Mouse (Mus musculus): ENCODE measurements around the gene Sh3bp5.

Gene Sh3bp5

DNA sequence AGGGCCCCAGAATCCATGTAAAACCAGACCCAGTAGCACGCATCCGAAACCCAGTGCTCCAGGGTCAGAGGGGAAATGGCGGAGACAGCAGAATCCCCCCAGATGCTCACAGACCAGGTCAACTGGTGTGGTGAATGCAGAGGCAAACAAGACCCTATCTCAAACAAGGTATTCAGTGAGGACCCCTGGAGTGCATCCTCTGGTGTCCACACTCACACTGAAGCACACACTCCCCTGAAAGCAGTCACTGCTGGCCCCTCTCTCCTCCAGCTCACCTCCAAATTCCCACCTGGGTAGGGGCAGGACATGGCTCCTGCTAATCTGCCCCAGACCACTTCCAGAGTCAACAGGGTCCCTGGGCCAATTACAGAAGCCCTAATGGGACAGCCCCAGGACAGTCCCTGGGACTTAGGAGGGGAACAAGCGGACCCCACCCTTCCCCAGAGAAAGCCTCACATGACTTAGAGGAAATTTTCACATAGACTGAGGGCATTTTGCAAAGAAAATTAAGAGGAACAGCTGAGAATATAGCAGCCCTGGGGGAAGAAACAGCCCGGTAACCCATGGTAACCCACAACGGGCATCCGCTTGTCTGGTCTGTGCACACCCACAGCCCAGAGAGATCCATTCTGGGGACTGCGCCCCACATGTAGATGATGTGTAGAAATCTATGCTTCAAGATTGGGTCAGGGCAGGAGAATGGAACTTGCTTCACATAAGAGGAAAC lies 46.3 kb downstream of the Sh3bp5 start:
- POLR2A ChIA-PET: interaction anchor here in 1 of 4 experiments (0.6 kb wide), 1 partner anchor 83 kb away, joined by 3 read pairs; no protein-coding TSS in a partner anchor
- CTCF ChIA-PET: no interaction called here

DNA sequence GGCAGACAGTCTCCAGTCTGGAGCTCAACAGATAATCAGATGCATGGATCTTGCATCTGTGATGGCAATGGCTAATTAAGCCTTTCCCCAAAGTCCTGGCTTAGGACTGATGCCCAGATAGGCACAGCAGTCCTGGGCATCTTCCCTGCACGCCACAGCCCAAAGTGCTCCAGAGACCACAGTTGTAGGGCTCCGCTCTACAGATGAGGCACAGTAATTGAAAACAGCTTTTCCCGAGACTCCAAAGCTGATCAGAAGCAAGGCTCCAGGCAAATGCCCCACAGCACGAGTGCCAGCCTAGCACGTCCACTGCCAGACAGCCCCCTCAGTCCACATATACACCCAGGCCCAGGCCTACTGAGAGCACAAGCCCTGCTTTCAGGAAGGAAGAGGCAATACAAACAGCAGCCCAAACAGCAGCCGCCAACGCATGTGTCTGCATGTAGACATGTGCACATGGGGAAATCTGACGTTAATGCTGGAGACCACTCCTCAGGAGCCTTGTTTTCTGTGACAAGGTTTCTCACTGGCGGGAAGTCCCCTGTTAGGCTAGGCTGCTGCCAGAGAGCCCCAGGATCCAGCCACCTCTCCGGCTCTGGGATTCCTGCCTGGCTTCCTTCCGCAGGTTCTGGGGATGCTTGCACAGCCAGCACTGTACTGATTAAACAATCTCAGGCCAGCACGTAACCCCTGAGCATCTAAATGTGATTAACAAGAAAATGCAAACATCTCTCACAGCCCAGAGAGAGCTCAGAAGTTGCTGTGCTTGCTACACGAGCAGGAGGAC lies 47.6 kb downstream of the Sh3bp5 start:
- ChIA-PET CTCF (interaction anchor here in 1 of 4 experiments (1.2 kb wide), 1 partner anchor 84 kb away, joined by 9 read pairs; no protein-coding TSS in a partner anchor), POLR2A (interaction anchor here in 1 of 4 experiments (1.3 kb wide), 1 partner anchor 35 kb away, joined by 3 read pairs; no protein-coding TSS in a partner anchor)

DNA sequence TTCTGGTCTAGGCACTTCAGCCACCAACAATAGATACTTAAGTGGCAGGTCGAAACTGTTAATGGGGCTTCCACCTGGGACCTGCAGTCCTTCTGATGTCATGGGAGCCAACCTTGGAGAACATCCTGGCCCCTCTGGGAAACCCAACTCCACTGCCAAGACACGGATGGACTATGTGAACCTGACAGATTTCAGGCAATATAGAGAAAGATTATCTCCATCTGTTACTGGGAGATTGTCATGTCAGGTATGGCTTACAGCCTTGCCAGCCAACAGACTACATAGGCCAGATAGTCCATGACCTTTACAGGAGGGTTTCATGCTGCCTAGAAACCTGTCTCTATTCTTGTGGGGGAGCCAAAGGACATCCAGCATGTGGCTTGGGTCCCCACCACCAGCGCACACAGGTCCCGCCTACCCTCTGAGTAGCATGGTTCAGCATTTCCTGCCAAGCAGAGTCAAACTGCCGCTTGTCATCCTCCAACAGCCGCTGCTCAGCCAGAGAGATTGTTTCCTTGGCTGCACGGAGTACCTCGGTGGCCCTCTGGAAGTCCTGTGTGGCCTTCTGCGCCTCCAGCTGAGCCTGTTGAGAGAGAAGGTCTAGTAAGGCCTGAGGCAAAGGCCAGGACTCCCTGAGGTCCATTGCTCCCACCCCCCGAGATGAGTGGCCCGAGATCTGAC lies 48.4 kb downstream of the Sh3bp5 start:
- CTCF ChIA-PET: interaction anchor here in 2 of 4 experiments (1.2 to 2.8 kb wide), 2 partner anchors 85 kb away, joined by 9 to 23 read pairs; no protein-coding TSS in a partner anchor
- POLR2A ChIA-PET: interaction anchor here in 1 of 4 experiments (1.3 kb wide), 1 partner anchor 36 kb away, joined by 3 read pairs; no protein-coding TSS in a partner anchor

DNA sequence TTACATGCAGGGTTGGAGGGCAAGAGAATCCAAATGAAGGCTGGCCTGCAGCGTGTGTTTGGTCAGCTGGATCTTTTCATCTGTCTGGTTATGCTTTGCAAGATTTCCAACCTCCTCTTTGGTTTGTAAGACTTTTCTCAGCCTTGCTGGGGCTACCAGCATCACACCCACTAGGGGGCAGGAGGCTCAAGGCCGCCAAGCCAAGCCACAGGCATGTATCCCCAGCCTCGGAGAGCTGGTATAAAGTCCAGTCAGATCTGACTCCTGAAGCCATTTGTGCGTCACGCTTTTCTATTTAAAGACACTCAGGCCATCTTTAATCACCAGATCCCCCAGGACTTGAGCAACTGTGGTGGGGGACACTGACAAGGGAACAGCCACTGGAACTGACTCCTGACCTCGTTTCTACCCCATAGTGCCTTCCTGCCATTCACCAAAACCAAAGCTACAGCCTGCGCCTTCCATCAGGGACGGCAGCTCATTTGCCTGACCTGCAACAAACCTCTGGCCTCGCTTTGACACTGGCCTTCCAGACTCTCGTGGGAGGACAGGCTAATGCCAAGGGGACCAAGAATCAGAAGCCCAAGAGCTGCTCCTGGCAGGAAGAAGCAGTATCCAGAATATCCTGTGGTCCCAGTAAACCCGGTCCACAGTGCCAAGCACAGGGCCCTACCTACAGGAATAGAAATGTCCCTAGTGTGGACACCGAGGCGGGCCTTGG lies 49.7 kb downstream of the Sh3bp5 start:
- CTCF ChIA-PET: interaction anchor here (0.6 to 4.0 kb wide), 28 partner anchors 9 to 610 kb away, joined by 3 to 23 read pairs (median 4); partner anchors contain the start of gene Sh3bp5 (in 2 of the 4)

DNA sequence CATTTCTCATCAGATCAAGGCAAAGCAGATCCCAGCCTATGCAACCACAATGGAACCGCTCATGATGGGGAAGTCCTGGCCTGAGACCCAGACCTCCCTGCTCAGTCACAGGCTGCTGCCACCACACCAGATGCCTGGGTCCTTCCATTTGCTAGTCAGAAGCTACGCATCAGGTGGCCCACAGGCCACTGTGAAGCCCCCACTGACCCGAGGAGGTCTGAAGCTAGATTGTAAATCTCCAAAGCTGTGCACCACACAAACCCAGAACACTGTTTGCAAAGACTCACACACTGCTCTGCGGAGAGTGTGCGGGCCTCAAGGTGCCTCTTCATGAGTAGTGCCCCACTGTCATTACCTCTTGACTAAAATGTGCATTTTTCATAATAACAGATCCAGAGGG lies 50.5 kb downstream of the Sh3bp5 start:
- ChIA-PET POLR2A (interaction anchor here in 3 of 4 experiments (0.8 to 1.8 kb wide), 3 partner anchors 14 to 91 kb away, joined by 3 to 4 read pairs (median 3); no protein-coding TSS in a partner anchor), CTCF (interaction anchor here in 3 of 4 experiments (0.7 to 4.0 kb wide), 16 partner anchors 10 to 104 kb away, joined by 3 to 23 read pairs (median 3); partner anchors contain the start of gene Sh3bp5 (in 1 of the 3))

More for the DNA sequence above, 49.7 kb downstream of the Sh3bp5 start:
- POLR2A ChIA-PET: interaction anchor here in 3 of 4 experiments (0.8 to 1.8 kb wide), 3 partner anchors 13 to 136 kb away, joined by 3 to 4 read pairs (median 3); no protein-coding TSS in a partner anchor

DNA sequence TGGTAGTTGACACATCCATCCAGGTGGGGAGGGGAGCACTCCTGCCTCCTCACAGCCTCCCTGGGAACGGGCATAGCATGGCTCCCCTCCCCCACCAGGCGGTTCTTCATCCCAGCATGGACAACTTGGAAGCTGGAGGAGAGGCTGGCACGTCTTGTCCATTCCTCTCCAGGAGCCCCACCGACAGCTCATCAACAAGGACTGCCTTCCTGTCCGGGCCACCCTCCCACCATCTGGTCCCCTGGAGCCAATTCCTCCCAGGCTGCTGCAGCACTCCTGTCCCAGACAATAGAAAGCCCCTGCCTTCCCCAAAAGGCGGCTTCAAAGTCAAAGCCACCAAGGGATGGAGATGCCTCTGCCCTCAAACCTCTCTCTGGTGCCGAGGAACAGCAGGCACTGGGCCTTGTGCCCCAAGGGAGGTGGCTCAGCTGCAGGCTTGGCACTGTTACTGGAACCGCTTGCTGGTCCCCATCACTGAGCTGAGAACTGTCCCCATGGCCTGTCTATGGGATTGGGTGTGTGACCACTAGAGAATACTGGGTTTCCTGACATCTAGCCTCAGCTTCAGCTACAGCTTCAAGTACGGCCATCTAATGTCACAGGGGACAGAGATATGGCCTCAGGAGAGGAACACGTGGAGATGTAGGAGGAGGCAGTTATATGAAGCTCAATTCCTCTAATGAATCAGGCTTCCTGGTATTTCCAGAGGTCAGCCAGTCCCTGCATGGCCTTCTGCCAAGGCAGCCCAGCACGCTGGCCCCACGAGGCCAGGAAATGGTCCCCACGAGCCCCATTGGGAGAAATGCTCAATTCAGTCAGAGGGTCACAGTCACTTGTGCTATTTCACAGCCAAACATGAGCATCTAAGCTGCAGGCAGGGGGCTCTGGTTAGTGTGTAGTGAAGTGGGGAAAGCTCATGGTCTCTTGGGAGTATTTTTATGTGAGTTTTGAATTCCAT lies 51.2 kb downstream of the Sh3bp5 start:
- CTCF ChIA-PET: interaction anchor here (0.6 to 4.0 kb wide), 17 partner anchors 11 to 112 kb away, joined by 3 to 23 read pairs (median 3); partner anchors contain the start of gene Dnah1 (in 1 of the 4)
- POLR2A ChIA-PET: interaction anchor here in 2 of 4 experiments (0.7 to 1.8 kb wide), 5 partner anchors 10 to 91 kb away, joined by 3 to 4 read pairs (median 3); no protein-coding TSS in a partner anchor

DNA sequence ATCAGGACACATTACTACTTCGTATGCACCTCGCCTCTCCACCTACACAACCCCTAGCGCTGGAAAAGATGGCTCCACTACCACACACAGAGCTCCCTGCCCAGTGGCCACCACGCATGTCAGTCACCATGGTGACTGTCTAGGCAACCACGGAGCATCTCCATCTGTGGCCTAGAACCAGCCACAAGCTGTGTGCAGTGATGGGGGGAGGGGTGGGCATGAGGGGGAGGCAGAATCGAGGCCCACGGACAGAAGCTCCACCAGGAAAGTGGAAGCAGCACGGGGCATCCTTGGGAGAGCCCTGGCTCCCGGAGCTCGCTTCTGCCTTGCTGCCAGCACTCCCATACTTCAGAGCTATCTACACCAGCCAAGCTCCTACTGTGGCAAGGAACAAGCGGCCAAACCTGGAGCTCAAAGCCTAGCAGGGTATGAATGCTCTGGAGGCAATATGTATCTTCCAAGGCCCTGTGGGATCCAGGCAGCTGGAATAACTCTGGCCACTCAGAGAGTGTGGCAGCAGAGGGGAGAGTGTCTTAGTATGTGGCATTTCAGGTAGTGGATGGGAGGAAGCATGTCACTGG lies 52.3 kb downstream of the Sh3bp5 start:
- POLR2A ChIA-PET: interaction anchor here in 1 of 4 experiments (0.7 to 1.3 kb wide), 3 partner anchors 9 to 434 kb away, joined by 3 to 4 read pairs (median 3); no protein-coding TSS in a partner anchor
- CTCF ChIA-PET: interaction anchor here (0.5 to 4.0 kb wide), 14 partner anchors 10 to 111 kb away, joined by 3 to 16 read pairs (median 4); partner anchors contain the start of gene Dnah1 (in 1 of the 4)

DNA sequence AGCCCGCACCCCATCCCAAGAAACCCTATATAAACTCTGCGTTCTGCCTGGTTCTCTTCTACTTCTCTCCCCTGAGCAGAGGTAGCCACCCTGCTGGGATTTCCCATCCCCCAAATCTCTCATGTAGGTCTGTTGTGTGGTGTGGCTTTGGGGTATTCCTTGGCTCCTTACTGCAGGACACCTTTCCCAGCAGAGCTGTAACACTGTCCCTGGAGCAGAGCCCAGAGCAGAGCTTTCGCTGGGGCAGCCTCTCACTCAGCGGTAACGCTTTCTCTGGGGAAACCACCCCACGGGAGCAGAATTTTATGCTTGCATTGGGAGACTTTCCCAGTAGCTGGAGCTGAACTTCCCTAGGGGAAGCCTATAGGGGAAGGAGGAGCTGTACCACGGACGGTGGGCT lies 53.6 kb downstream of the Sh3bp5 start:
- CTCF ChIA-PET: interaction anchor here (0.7 to 1.7 kb wide), 5 partner anchors 18 to 90 kb away, joined by 3 to 9 read pairs (median 4); no protein-coding TSS in a partner anchor

DNA sequence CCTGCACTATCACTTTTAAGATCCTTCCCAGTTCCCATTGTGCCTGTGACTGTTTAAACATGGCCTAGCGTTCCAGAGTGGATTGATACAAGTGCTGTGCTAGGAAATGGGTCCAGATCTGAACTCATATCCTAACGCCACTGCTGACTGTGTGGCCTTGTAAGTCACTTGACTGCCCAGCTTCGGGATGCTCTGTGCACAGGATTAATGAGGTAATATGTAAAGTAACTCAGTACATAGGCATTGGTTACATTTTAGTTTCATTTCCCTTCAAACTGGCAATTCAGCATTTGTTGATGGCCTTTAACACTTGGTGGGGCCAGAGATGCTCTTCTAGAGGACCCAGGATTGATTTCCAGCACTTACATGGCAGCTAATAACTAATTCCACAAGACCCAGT lies 59.5 kb downstream of the Sh3bp5 start:
- CTCF ChIA-PET: interaction anchor here in 2 of 4 experiments (0.5 to 1.0 kb wide), 4 partner anchors 52 to 242 kb away, joined by 3 to 4 read pairs (median 3); no protein-coding TSS in a partner anchor
- POLR2A ChIA-PET: interaction anchor here in 1 of 4 experiments (1.0 kb wide), 1 partner anchor 101 kb away, joined by 3 read pairs; no protein-coding TSS in a partner anchor

More for the DNA sequence above, 53.6 kb downstream of the Sh3bp5 start:
- POLR2A ChIA-PET: interaction anchor here in 2 of 4 experiments (0.8 to 1.8 kb wide), 2 partner anchors 12 to 391 kb away, joined by 4 read pairs; no protein-coding TSS in a partner anchor

DNA sequence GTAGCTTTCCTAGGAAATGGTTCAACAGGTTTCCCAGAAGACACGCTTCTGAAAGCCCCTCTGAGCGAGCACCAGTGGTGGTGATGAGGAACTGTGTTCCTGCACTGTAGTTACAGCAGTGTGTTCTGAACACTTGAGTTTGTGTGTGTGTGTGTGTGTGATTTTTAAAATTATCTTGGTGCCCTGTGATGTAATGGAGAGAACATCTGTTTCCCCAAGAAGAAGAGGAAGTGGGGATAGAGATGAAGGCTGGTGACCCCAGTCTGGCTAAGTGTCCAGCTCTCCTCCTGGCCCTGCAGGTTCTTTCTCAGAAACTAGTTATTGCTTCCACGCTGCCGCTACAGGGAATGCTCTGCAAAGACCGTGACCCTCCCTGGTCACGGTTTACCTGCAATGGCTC lies 61.5 kb downstream of the Sh3bp5 start:
- ChIA-PET POLR2A (interaction anchor here in 1 of 4 experiments (1.2 to 1.3 kb wide), 2 partner anchors 10 to 96 kb away, joined by 3 to 4 read pairs; no protein-coding TSS in a partner anchor), CTCF (interaction anchor here in 2 of 4 experiments (0.6 to 1.6 kb wide), 3 partner anchors 9 to 224 kb away, joined by 3 to 6 read pairs (median 4); no protein-coding TSS in a partner anchor)

DNA sequence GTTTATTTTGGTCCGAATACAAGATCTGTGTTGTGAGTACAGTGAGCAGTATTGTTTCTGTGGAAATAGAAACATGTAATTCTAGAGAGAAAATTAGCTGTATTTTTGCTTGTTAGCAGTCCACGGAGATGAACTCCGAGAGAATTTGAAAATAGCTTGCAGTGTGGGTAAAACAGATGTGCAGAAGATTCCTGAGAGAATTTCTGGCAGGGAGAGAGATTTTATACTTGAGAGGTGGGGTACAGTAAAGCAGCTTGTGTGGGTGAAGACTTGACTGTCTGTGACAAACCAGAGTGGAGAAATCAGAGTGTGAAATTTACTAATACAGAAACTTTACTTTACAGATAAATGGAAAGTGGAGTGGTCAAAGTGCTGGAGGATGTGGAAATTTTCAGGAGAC lies 66.5 kb downstream of the Sh3bp5 start:
- CTCF ChIA-PET: interaction anchor here in 2 of 4 experiments (0.6 to 0.9 kb wide), 3 partner anchors 17 to 95 kb away, joined by 3 read pairs; no protein-coding TSS in a partner anchor
- POLR2A ChIA-PET: interaction anchor here in 1 of 4 experiments (0.6 to 1.7 kb wide), 4 partner anchors 16 to 640 kb away, joined by 3 to 4 read pairs (median 4); partner anchors contain the start of gene Capn7

DNA sequence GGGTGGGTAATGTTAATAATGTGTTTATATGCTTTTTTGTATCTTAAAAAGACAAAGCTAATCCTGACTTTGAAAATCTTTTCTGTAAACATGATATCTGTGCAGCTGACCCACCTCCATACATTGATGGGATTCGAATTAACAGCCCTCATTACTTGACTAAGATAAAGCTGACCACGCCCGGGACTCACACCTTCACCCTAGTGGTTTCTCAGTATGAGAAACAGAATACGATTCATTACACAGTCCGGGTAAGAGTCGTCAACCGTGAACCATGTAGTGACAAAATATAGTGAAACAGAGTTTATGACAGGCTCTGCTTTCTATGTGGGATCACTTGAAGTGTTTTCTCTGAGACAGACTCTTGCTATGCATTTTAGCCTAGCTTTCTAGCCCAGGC lies 67.9 kb downstream of the Sh3bp5 start:
- ChIA-PET POLR2A (interaction anchor here in 1 of 4 experiments (0.6 to 0.8 kb wide), 2 partner anchors 10 to 70 kb away, joined by 3 read pairs; no protein-coding TSS in a partner anchor), CTCF (no interaction called here)

DNA sequence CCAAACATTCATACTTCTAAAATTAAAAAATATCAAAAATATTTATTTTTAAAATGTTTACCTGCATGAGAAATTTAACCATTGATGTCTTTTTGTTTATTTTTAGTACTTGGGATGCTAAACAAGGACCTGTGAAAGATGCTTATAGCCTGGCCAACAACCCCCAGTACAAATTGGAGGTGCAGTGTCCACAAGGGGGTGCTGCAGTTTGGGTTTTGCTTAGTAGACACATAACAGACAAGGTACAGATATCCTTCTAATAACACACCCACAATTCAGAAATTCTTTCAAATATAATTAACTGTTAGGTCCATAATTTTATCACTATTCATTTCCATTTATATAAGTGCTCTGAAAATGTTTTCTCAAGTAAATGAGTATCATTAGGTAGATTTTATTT lies 70.5 kb downstream of the Sh3bp5 start:
- ChIA-PET POLR2A (no interaction called here), CTCF (interaction anchor here (0.6 to 1.6 kb wide), 8 partner anchors 74 to 484 kb away, joined by 3 to 12 read pairs (median 6); no protein-coding TSS in a partner anchor)

DNA sequence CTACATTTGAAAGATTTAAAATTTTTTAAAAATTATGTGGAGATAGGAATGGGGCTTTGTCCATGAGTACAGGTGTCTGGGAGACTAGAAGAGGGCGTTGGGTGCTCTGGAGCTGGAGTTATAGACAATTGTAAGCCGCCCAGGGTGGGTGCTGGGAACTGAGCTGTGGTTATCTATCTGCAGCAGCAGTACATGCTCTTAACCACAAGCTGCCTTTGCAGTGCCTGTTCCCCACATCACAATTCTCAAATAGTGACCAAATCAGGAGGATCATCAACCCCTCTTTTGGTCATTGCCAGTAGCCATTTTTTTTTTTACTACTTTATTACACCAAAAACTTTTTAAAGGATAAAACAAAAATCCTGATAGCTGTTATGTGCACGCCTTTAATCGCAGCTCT lies 71.3 kb downstream of the Sh3bp5 start:
- CTCF ChIA-PET: interaction anchor here (0.6 to 1.6 kb wide), 16 partner anchors 12 to 483 kb away, joined by 3 to 12 read pairs (median 4); no protein-coding TSS in a partner anchor
- POLR2A ChIA-PET: interaction anchor here in 3 of 4 experiments (0.6 to 1.5 kb wide), 3 partner anchors 13 to 39 kb away, joined by 3 to 4 read pairs (median 3); partner anchors contain the start of gene Capn7 (in 1 of the 3)

DNA sequence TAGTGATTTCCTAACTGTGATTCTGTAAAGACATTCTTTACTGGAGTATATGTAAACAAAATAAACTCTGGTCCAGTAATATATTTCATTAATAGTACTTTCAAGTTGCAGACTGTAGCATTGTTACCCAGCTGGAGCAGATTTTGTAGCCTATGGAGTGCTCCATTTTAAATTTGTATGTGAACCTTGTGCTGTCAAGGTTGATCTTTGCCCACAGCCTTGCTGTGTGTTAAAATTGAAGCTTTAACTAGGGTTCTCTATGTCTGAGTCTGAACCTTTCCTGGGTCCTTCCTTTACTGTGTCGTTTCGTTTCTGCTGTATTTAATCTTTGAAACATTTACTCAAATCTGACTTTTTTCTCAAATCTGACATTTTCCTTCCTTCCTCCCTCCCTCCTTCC lies 73.6 kb downstream of the Sh3bp5 start:
- POLR2A ChIA-PET: interaction anchor here in 2 of 4 experiments (0.7 to 1.3 kb wide), 3 partner anchors 14 to 234 kb away, joined by 3 to 6 read pairs (median 3); no protein-coding TSS in a partner anchor
- CTCF ChIA-PET: interaction anchor here in 1 of 4 experiments (1.2 kb wide), 1 partner anchor 242 kb away, joined by 7 read pairs; no protein-coding TSS in a partner anchor

All from embryonic stem cell, embryonic (primary cell).